Mouse (Mus musculus): ENCODE data around the gene Aebp2. TPM values are rescaled to one million over a fixed set of nuclear protein-coding genes. Genes with fewer than 3 reads are reported as not detected.

Aebp2 gene
- polyA plus RNA-seq, 1 experiment from 2014 or later: 12.4 TPM

DNA sequence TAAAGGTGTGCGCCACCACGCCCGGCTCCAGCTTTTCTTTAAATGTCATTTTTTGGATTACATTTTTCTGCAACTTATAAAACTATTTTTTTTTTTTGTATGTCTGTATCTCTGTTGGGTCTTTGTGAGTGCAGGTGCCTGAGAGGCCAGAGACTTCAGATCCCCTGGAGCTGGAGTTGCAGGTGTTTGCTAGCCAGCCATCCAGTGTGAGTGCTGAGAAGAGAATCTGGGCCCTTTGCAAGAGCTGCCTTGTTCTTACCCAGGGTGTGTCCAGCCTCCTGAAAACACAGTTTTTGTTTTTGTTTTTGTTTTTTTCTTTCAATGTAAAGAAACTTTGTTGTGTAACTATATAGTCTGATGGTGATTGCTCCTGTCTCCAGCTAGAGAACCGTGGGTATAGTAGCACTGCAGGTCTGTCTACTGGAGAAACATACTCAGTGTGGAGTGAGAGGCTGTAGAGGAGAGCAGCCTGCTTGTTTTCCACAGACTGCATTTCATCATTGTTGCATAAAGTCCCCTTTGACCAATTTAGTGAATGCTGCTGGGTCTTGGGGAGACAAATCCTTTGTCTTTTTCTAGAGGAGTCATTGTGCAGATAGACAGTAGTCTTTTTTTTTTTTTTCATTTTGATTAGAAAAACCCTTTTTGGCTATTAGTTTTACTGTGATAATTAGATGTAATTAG lies 6.9 kb downstream of the Aebp2 start:
- Histone ChIP-seq H3K36me3 (ENCODE audit: control insufficient read depth, insufficient read depth, low read length) (no peaks in the 10 kb centered on the region), H3K4me3 (ENCODE audit: low read depth, low read length) (no peak overlapping the region), H3K27me3 (ENCODE audit: control insufficient read depth, insufficient read depth, low read length) (no peaks in the 10 kb centered on the region), H3K9me3 (replicated peaks; ENCODE audit: control insufficient read depth, low read length) (no peaks in the 10 kb centered on the region), H3K4me2 (no peak overlapping the region), H3K4me1 (ENCODE audit: control insufficient read depth, insufficient read depth, low read length) (peaks cover 18% of the 10 kb centered on the region), H3K27ac (ENCODE audit: low read depth, low read length) (no peak overlapping the region), H3K9ac (ENCODE audit: low read depth, low read length) (no peak overlapping the region)
- 93% methylated on average over 4 of the region's 4 CpGs for WGBS (ENCODE audit: insufficient replicate concordance)
- ATAC-seq (replicated peaks; ENCODE audit: insufficient number of reproducible peaks, low FRiP score, low TSS enrichment): no peak

DNA sequence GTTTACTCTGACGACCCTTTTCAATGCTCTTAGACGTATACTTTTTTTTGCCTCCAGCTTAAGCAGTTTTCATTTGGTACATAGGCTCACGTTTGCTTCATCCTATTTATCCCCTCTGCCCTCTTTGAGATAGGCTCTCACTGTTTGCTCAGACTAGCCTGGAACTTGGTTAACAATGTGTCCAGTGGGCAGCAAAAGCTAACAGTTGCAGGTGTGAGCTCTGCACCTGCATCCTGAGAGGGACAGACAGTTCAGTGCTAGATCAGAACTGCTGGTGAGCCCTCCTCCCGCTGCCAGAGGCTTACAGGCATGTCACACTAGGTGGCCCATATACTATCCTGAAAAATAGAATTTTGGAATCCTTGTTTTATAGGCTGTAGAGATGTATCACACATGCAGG lies 7.8 kb downstream of the Aebp2 start:
- no peak overlapping the region for H3K27ac ChIP-seq (ENCODE audit: low read depth, low read length)
- no peaks in the 10 kb centered on the region for H3K9me3 ChIP-seq (replicated peaks; ENCODE audit: control insufficient read depth, low read length)
- 81% methylated on average over 4 of the region's 4 CpGs for WGBS (ENCODE audit: insufficient replicate concordance)
- peaks cover 18% of the 10 kb centered on the region for H3K4me1 ChIP-seq (ENCODE audit: control insufficient read depth, insufficient read depth, low read length)
- no peak overlapping the region for H3K4me2 ChIP-seq
- no peaks in the 10 kb centered on the region for H3K36me3 ChIP-seq (ENCODE audit: control insufficient read depth, insufficient read depth, low read length)
- no peak overlapping the region for H3K4me3 ChIP-seq (ENCODE audit: low read depth, low read length)
- no peak for ATAC-seq (replicated peaks; ENCODE audit: insufficient number of reproducible peaks, low FRiP score, low TSS enrichment)
- H3K27me3 ChIP-seq (ENCODE audit: control insufficient read depth, insufficient read depth, low read length): no peaks in the 10 kb centered on the region
- H3K9ac ChIP-seq (ENCODE audit: low read depth, low read length): no peak overlapping the region

DNA sequence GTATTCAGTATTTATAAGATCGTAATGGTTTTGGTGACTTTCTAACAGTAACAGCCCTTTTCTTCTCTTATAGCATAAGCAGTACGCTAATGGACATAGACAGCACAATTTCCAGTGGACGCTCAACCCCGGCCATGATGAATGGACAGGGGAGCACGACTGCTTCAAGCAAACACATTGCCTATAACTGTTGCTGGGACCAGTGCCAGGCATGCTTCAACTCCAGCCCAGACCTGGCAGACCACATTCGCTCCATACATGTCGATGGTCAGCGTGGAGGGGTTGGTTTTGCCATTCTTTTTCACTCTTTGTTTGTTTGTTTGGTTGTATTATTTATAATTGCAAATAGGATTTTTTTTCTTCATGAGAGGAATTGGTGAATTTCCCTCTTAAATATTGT lies 11.2 kb downstream of the Aebp2 start:
- no peak overlapping the region for H3K4me3 ChIP-seq (ENCODE audit: low read depth, low read length)
- 94% methylated on average over 8 of the region's 8 CpGs for WGBS (ENCODE audit: insufficient replicate concordance)
- H3K9ac ChIP-seq (ENCODE audit: low read depth, low read length): no peak overlapping the region
- H3K36me3 ChIP-seq (ENCODE audit: control insufficient read depth, insufficient read depth, low read length): peaks cover 7% of the 10 kb centered on the region
- no peaks in the 10 kb centered on the region for H3K4me1 ChIP-seq (ENCODE audit: control insufficient read depth, insufficient read depth, low read length)
- no peak overlapping the region for H3K27ac ChIP-seq (ENCODE audit: low read depth, low read length)
- H3K4me2 ChIP-seq: no peak overlapping the region
- ATAC-seq (replicated peaks; ENCODE audit: insufficient number of reproducible peaks, low FRiP score, low TSS enrichment): no peak
- no peaks in the 10 kb centered on the region for H3K27me3 ChIP-seq (ENCODE audit: control insufficient read depth, insufficient read depth, low read length)
- H3K9me3 ChIP-seq (replicated peaks; ENCODE audit: control insufficient read depth, low read length): no peaks in the 10 kb centered on the region

DNA sequence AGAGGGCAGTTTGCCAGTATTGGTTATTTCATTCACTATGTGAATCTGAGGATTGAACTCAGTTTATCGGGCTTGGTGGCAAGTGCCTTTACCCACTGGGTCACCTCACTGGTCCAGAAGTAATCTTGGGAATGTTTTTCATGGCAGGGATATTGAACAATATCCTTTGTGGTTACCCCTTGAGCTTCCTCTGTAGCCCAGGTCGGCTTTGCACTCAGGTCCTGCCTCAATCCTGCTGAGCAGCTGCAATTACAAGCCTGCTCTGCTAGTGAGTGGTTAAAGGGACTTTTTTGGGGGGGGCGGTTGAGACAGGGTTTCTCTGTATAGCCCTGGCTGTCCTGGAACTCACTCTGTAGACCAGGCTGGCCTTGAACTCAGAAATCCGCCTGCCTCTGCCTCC lies 13.8 kb downstream of the Aebp2 start:
- H3K4me3 ChIP-seq (ENCODE audit: low read depth, low read length): no peak overlapping the region
- no peak overlapping the region for H3K27ac ChIP-seq (ENCODE audit: low read depth, low read length)
- 89% methylated on average over 4 of the region's 4 CpGs for WGBS (ENCODE audit: insufficient replicate concordance)
- no peaks in the 10 kb centered on the region for H3K9me3 ChIP-seq (replicated peaks; ENCODE audit: control insufficient read depth, low read length)
- no peak overlapping the region for H3K9ac ChIP-seq (ENCODE audit: low read depth, low read length)
- no peaks in the 10 kb centered on the region for H3K27me3 ChIP-seq (ENCODE audit: control insufficient read depth, insufficient read depth, low read length)
- H3K4me1 ChIP-seq (ENCODE audit: control insufficient read depth, insufficient read depth, low read length): no peaks in the 10 kb centered on the region
- H3K4me2 ChIP-seq: no peak overlapping the region
- ATAC-seq (replicated peaks; ENCODE audit: insufficient number of reproducible peaks, low FRiP score, low TSS enrichment): no peak
- H3K36me3 ChIP-seq (ENCODE audit: control insufficient read depth, insufficient read depth, low read length): peaks cover 20% of the 10 kb centered on the region

DNA sequence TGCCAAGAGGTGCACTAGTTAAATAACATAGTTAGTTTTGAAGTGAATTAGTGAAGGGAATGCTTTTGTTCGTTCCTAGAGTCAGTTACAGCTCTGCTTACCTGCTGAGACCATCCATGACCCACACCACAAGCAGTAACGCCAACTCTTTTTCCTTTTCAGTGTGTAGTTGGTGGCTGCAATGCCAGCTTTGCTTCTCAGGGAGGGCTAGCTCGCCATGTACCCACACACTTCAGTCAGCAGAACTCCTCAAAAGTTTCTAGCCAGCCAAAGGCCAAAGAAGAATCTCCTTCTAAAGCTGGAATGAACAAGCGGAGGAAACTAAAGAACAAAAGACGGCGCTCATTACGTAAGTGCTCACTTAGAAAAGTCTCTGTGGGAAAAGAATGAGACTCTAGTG lies 19.5 kb downstream of the Aebp2 start:
- Histone ChIP-seq H3K9me3 (replicated peaks; ENCODE audit: control insufficient read depth, low read length) (no peaks in the 10 kb centered on the region), H3K36me3 (ENCODE audit: control insufficient read depth, insufficient read depth, low read length) (peaks cover 25% of the 10 kb centered on the region), H3K27ac (ENCODE audit: low read depth, low read length) (no peak overlapping the region), H3K27me3 (ENCODE audit: control insufficient read depth, insufficient read depth, low read length) (no peaks in the 10 kb centered on the region), H3K4me1 (ENCODE audit: control insufficient read depth, insufficient read depth, low read length) (no peaks in the 10 kb centered on the region), H3K9ac (ENCODE audit: low read depth, low read length) (no peak overlapping the region), H3K4me3 (ENCODE audit: low read depth, low read length) (no peak overlapping the region), H3K4me2 (no peak overlapping the region)
- ATAC-seq (replicated peaks; ENCODE audit: insufficient number of reproducible peaks, low FRiP score, low TSS enrichment): no peak
- WGBS (ENCODE audit: insufficient replicate concordance): 93% methylated on average over 7 of the region's 7 CpGs

DNA sequence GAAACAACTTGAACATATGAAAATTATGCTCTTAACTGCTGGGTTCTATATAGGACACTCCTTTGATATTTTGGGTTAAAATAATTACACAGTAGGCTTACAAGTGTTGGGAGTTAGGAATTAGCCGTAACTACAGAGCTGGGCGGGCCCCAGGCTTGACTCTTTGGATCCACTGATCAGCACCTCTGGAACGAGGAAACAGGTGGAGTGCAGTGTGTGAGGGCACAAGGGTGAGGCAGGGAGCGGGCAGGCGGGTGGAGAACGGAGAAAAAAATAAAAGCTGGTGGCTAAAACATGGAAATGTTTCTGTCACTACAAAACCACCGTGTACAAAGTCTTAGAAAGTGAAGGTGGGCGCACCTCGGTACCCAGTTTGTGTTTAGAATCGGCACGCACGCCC lies 20.2 kb downstream of the Aebp2 start:
- H3K4me2 ChIP-seq: no peak overlapping the region
- no peaks in the 10 kb centered on the region for H3K4me1 ChIP-seq (ENCODE audit: control insufficient read depth, insufficient read depth, low read length)
- no peak for ATAC-seq (replicated peaks; ENCODE audit: insufficient number of reproducible peaks, low FRiP score, low TSS enrichment)
- no peak overlapping the region for H3K4me3 ChIP-seq (ENCODE audit: low read depth, low read length)
- no peaks in the 10 kb centered on the region for H3K9me3 ChIP-seq (replicated peaks; ENCODE audit: control insufficient read depth, low read length)
- no peaks in the 10 kb centered on the region for H3K27me3 ChIP-seq (ENCODE audit: control insufficient read depth, insufficient read depth, low read length)
- no peak overlapping the region for H3K27ac ChIP-seq (ENCODE audit: low read depth, low read length)
- peaks cover 23% of the 10 kb centered on the region for H3K36me3 ChIP-seq (ENCODE audit: control insufficient read depth, insufficient read depth, low read length)
- H3K9ac ChIP-seq (ENCODE audit: low read depth, low read length): no peak overlapping the region
- 94% methylated on average over 12 of the region's 12 CpGs for WGBS (ENCODE audit: insufficient replicate concordance)

DNA sequence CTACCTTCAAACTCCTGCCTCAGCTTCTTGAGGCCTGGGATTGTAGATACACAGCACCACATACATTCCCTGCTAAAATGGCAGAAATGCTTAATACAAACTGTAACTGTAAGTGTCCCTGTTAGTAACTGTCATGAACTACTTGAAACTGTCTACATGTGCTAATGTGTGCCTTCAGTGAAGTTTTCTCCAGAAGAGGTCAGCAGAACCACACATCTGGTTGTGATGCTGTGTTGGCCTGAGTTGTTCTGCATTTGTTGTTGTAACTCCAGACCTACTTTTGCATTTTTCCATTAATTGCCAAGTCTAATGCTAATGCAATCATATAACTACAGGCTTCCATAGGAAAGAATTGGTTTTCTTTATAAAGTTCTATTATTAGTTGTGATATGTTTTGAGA lies 23.5 kb downstream of the Aebp2 start:
- Histone ChIP-seq H3K9ac (ENCODE audit: low read depth, low read length) (no peak overlapping the region), H3K27me3 (ENCODE audit: control insufficient read depth, insufficient read depth, low read length) (no peaks in the 10 kb centered on the region), H3K36me3 (ENCODE audit: control insufficient read depth, insufficient read depth, low read length) (peaks cover 10% of the 10 kb centered on the region), H3K4me2 (no peak overlapping the region), H3K4me3 (ENCODE audit: low read depth, low read length) (no peak overlapping the region), H3K4me1 (ENCODE audit: control insufficient read depth, insufficient read depth, low read length) (no peaks in the 10 kb centered on the region), H3K27ac (ENCODE audit: low read depth, low read length) (no peak overlapping the region), H3K9me3 (replicated peaks; ENCODE audit: control insufficient read depth, low read length) (no peaks in the 10 kb centered on the region)
- ATAC-seq (replicated peaks; ENCODE audit: insufficient number of reproducible peaks, low FRiP score, low TSS enrichment): no peak

DNA sequence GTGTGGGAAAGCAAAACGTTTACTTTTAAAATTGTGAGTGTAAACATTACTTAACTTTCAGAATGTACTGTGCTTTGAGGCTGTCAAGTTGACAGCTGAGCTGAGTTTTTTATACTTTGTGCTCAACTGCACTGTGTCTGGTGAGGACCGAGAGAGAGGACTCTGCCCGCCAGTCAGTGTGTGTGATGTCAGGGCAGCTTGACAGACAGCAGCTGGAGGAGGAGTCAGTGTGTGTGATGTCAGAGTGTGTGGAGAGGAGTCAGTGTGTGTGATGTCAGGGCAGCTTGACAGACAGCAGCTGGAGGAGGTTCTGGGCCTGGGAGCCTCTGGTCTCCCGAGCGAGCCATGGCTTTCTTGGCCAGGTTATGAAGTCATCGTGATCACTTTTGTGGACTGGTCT lies 24.4 kb downstream of the Aebp2 start:
- no peak overlapping the region for H3K4me2 ChIP-seq
- no peaks in the 10 kb centered on the region for H3K27me3 ChIP-seq (ENCODE audit: control insufficient read depth, insufficient read depth, low read length)
- H3K4me1 ChIP-seq (ENCODE audit: control insufficient read depth, insufficient read depth, low read length): no peaks in the 10 kb centered on the region
- H3K9me3 ChIP-seq (replicated peaks; ENCODE audit: control insufficient read depth, low read length): no peaks in the 10 kb centered on the region
- 65% methylated on average over 6 of the region's 6 CpGs for WGBS (ENCODE audit: insufficient replicate concordance)
- H3K4me3 ChIP-seq (ENCODE audit: low read depth, low read length): no peak overlapping the region
- no peak overlapping the region for H3K27ac ChIP-seq (ENCODE audit: low read depth, low read length)
- no peak for ATAC-seq (replicated peaks; ENCODE audit: insufficient number of reproducible peaks, low FRiP score, low TSS enrichment)
- H3K9ac ChIP-seq (ENCODE audit: low read depth, low read length): no peak overlapping the region
- H3K36me3 ChIP-seq (ENCODE audit: control insufficient read depth, insufficient read depth, low read length): peaks cover 10% of the 10 kb centered on the region

DNA sequence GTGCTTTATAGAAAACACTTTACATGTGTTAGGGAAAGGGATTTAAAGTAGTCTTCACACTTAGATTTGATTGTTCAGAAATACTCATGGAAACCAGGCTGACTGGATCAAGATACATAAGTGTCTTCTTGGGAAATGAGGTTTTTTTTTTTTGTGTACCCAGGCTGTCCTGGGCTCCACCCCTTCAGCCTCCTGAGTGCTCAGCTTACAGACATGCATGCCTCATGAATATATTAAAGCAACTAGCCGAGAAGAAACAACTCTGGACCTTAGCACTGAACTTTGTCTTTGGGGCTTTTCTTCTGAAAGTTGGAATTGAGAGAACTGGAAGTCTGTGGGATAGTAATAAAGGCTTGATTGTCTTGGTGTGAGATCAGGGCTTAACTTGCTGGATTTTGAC lies 27.3 kb downstream of the Aebp2 start:
- H3K4me1 ChIP-seq (ENCODE audit: control insufficient read depth, insufficient read depth, low read length): no peaks in the 10 kb centered on the region
- WGBS (ENCODE audit: insufficient replicate concordance): 65% methylated on average over 1 of the region's 1 CpGs
- H3K9me3 ChIP-seq (replicated peaks; ENCODE audit: control insufficient read depth, low read length): no peaks in the 10 kb centered on the region
- no peak overlapping the region for H3K9ac ChIP-seq (ENCODE audit: low read depth, low read length)
- no peak overlapping the region for H3K4me3 ChIP-seq (ENCODE audit: low read depth, low read length)
- no peak overlapping the region for H3K4me2 ChIP-seq
- H3K36me3 ChIP-seq (ENCODE audit: control insufficient read depth, insufficient read depth, low read length): peaks cover 4% of the 10 kb centered on the region; the same call in 1 of the 2 replicates
- no peak overlapping the region for H3K27ac ChIP-seq (ENCODE audit: low read depth, low read length)
- ATAC-seq (replicated peaks; ENCODE audit: insufficient number of reproducible peaks, low FRiP score, low TSS enrichment): no peak
- no peaks in the 10 kb centered on the region for H3K27me3 ChIP-seq (ENCODE audit: control insufficient read depth, insufficient read depth, low read length)

Data from heart, embryonic 11.5 days (tissue).